In the genomic region with DNA sequence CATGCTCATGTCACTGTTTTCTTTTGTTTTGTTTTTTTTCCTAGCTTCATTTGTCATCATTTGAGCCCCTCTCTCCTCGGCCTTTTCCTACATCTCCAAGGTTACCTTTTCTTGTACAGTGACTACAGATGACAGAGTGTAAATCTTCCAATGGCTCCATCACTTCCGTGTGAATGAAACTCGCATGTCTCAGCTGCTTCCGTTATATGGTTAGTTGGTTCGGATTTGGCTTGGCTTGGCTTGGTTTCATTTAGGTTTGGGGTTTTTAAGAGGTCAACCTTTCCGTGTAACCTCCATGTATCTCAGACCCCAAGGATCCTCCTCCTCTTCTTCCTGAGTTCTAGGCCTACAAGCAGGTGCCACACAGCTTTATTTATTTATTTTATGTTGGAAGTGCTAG, we compare ENCODE assay signal across 13 mouse cellular contexts.
DNase-seq lines count a peak whose midpoint lies in the region; ATAC-seq lines count a peak whose summit lies in the region.
"Had no signal": no experiment of that assay in that cellular context is flagged by ENCODE, and none has a peak within 500 bp of the region (broad histone marks: within the 10 kb centered on the region; RNA-seq: fewer than 3 reads in every experiment).

No protein-coding gene starts in this region.

- H3K27me3 ChIP-seq in heart, embryonic 12.5 days (replicated peaks), result peaks cover 5% of the 10 kb centered on the region; the same call in 1 of the 2 replicates
- peaks cover 4% of the 10 kb centered on the region; the same call in 1 of the 2 replicates for H3K27me3 ChIP-seq in kidney, embryonic 15.5 days
- no peaks in the 10 kb centered on the region for H3K27me3 ChIP-seq in kidney, embryonic 14.5 days (ENCODE audit: control insufficient read depth, insufficient read depth, low read length)
- peaks cover 8% of the 10 kb centered on the region for H3K27me3 ChIP-seq in embryonic facial prominence, embryonic 13.5 days
- H3K27me3 ChIP-seq in embryonic facial prominence, embryonic 15.5 days, result no peaks in the 10 kb centered on the region

- peaks cover 32% of the 10 kb centered on the region for H3K4me1 ChIP-seq in heart, embryonic 12.5 days (replicated peaks)
- H3K4me1 ChIP-seq in kidney, embryonic 15.5 days, result peaks cover 67% of the 10 kb centered on the region
- peaks cover 14% of the 10 kb centered on the region; the same call in 1 of the 2 replicates for H3K4me1 ChIP-seq in kidney, embryonic 14.5 days (ENCODE audit: control insufficient read depth, insufficient read depth, low read length)
- H3K4me1 ChIP-seq in embryonic facial prominence, embryonic 13.5 days, result peaks cover 45% of the 10 kb centered on the region
- peaks cover 38% of the 10 kb centered on the region for H3K4me1 ChIP-seq in embryonic facial prominence, embryonic 15.5 days

- peak overlapping the region; percentile 72 for H3K4me3 ChIP-seq in heart, embryonic 12.5 days
- no peak overlapping the region for H3K4me3 ChIP-seq in kidney, embryonic 15.5 days (replicated peaks)
- H3K4me3 ChIP-seq in kidney, embryonic 14.5 days (ENCODE audit: low read length), result no peak overlapping the region
- H3K4me3 ChIP-seq in embryonic facial prominence, embryonic 13.5 days, result no peak overlapping the region
- H3K4me3 ChIP-seq in embryonic facial prominence, embryonic 15.5 days (replicated peaks), result peak overlapping the region; percentile 68; the same call in 1 of the 2 replicates

- peak overlapping the region; percentile 93 for H3K4me2 ChIP-seq in heart, embryonic 12.5 days
- peak overlapping the region; percentile 100 for H3K4me2 ChIP-seq in kidney, embryonic 15.5 days
- H3K4me2 ChIP-seq in kidney, embryonic 14.5 days (replicated peaks; ENCODE audit: low read depth, low read length), result no peak overlapping the region
- H3K4me2 ChIP-seq in embryonic facial prominence, embryonic 13.5 days, result peak overlapping the region; percentile 100; the same call in 1 of the 2 replicates
- peak overlapping the region; percentile 99 for H3K4me2 ChIP-seq in embryonic facial prominence, embryonic 15.5 days (replicated peaks)

- no peak overlapping the region for H3K9ac ChIP-seq in heart, embryonic 12.5 days
- no peak overlapping the region for H3K9ac ChIP-seq in kidney, embryonic 15.5 days
- H3K9ac ChIP-seq in kidney, embryonic 14.5 days (ENCODE audit: low read depth, low read length), result no peak overlapping the region
- no peak overlapping the region for H3K9ac ChIP-seq in embryonic facial prominence, embryonic 13.5 days
- no peak overlapping the region for H3K9ac ChIP-seq in embryonic facial prominence, embryonic 15.5 days

- H3K36me3 ChIP-seq in heart, embryonic 12.5 days, result no peaks in the 10 kb centered on the region
- H3K36me3 ChIP-seq in kidney, embryonic 15.5 days, result no peaks in the 10 kb centered on the region
- no peaks in the 10 kb centered on the region for H3K36me3 ChIP-seq in kidney, embryonic 14.5 days (ENCODE audit: control insufficient read depth, insufficient read depth, low read length)
- H3K36me3 ChIP-seq in embryonic facial prominence, embryonic 13.5 days, result no peaks in the 10 kb centered on the region
- no peaks in the 10 kb centered on the region for H3K36me3 ChIP-seq in embryonic facial prominence, embryonic 15.5 days

- ATAC-seq in heart, embryonic 12.5 days (ENCODE audit: insufficient number of reproducible peaks, low FRiP score), result no peak
- no peak for ATAC-seq in kidney, embryonic 15.5 days (replicated peaks; ENCODE audit: low FRiP score)
- ATAC-seq in kidney, embryonic 14.5 days (ENCODE audit: low FRiP score, low TSS enrichment), result no peak
- no peak for ATAC-seq in embryonic facial prominence, embryonic 13.5 days (ENCODE audit: insufficient number of reproducible peaks, insufficient read depth, low FRiP score, low TSS enrichment, low read depth)
- no peak for ATAC-seq in embryonic facial prominence, embryonic 15.5 days (ENCODE audit: insufficient number of reproducible peaks, low FRiP score, low TSS enrichment, low read depth)
- ATAC-seq: activated CD4-positive, CD25-positive, alpha-beta regulatory T cell, adult 4 months had no signal

- DNase-seq in heart, adult 9 months (ENCODE audit: low spot score in 2 of 2), result no peak
- no peak for DNase-seq in cerebellum, adult 9-11 months
- DNase-seq: cerebellum, postnatal 10 days; kidney, adult 9 months; left cerebral cortex, postnatal 4 days; midbrain, embryonic 14.5 days; thymus, postnatal 36 days had no signal

- WGBS in heart, embryonic 12.5 days, result 87% methylated on average over 6 of the region's 6 CpGs
- 82% methylated on average over 6 of the region's 6 CpGs for WGBS in kidney, embryonic 15.5 days
- 82% methylated on average over 6 of the region's 6 CpGs for WGBS in kidney, embryonic 14.5 days
- WGBS in embryonic facial prominence, embryonic 13.5 days, result 89% methylated on average over 6 of the region's 6 CpGs
- 91% methylated on average over 6 of the region's 6 CpGs for WGBS in embryonic facial prominence, embryonic 15.5 days

- H3K9me3 ChIP-seq in heart, embryonic 12.5 days (replicated peaks), result no peaks in the 10 kb centered on the region
- H3K9me3 ChIP-seq in kidney, embryonic 15.5 days (replicated peaks), result no peaks in the 10 kb centered on the region
- H3K9me3 ChIP-seq in kidney, embryonic 14.5 days (ENCODE audit: control insufficient read depth, low read length), result no peaks in the 10 kb centered on the region
- no peaks in the 10 kb centered on the region for H3K9me3 ChIP-seq in embryonic facial prominence, embryonic 13.5 days
- no peaks in the 10 kb centered on the region for H3K9me3 ChIP-seq in embryonic facial prominence, embryonic 15.5 days (replicated peaks)

- no peak overlapping the region for H3K27ac ChIP-seq in heart, embryonic 12.5 days (ENCODE audit: poor library complexity, severe bottlenecking)
- no peak overlapping the region for H3K27ac ChIP-seq in kidney, embryonic 15.5 days
- H3K27ac ChIP-seq in kidney, embryonic 14.5 days (ENCODE audit: low read depth, low read length), result no peak overlapping the region
- H3K27ac ChIP-seq in embryonic facial prominence, embryonic 13.5 days, result no peak overlapping the region
- no peak overlapping the region for H3K27ac ChIP-seq in embryonic facial prominence, embryonic 15.5 days (replicated peaks)

Comparison
In these comparisons a context has a peak if more than half of its experiments do, and no peak if none do; other contexts are left out.
1. H3K4me3 ChIP-seq: peak in heart, embryonic 12.5 days (single experiment) and embryonic facial prominence, embryonic 15.5 days (single experiment); none in kidney, embryonic 15.5 days (single experiment), kidney, embryonic 14.5 days (single experiment) and embryonic facial prominence, embryonic 13.5 days (single experiment).